Comparison of ENCODE assay signal across 12 mouse cellular contexts in the genomic region with DNA sequence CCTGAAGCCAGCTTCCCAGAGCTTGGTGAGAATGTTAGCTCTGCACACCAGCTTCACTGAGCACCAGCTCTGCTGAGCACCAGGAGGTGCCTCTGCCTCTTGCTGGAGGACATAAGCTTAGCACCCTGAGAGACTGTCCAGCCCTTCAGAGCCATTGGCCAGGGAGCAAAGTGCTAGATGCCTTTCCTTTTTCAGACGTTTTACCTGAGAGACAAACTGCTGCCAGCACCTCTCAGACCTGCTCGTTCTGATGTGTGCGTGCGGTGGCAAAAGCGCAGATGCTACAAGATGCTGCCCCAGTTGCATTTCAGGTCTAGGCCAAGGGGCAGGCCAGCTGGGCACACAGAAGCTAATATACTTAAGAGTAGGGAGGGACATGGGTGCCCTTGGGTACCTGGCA. TPM values are rescaled to one million over a fixed set of nuclear protein-coding genes. Genes with fewer than 3 reads are reported as not detected.
A peak's percentile ranks its signal among the peaks of the same experiment; 100 is the strongest.
DNase-seq lines count a peak whose midpoint lies in the region; ATAC-seq and TF ChIP-seq lines count a peak whose summit lies in the region.
"Had no signal": no experiment of that assay in that cellular context is flagged by ENCODE, and none has a peak within 500 bp of the region (broad histone marks: within the 10 kb centered on the region; RNA-seq: fewer than 3 reads in every experiment).

No protein-coding gene starts in this region.

- H3K27ac ChIP-seq in kidney, embryonic 14.5 days (ENCODE audit: low read depth, low read length), result peak overlapping the region; percentile 59
- H3K27ac ChIP-seq in kidney, adult 2 months (ENCODE audit: insufficient read depth, low read depth, low read length), result no peak overlapping the region
- 0 out of 2 replicates have a peak overlapping the region, but pooled peaks have one; percentile 14 for H3K27ac ChIP-seq in cortical plate, adult 2 months (ENCODE audit: insufficient read depth, low read length)
- peak overlapping the region; percentile 63 for H3K27ac ChIP-seq in intestine, embryonic 16.5 days (ENCODE audit: low read length)
- H3K27ac ChIP-seq: liver, embryonic 14.5 days had no signal

- no peaks in the 10 kb centered on the region for H3K9me3 ChIP-seq in kidney, embryonic 14.5 days (ENCODE audit: control insufficient read depth, low read length)
- H3K9me3 ChIP-seq in intestine, embryonic 16.5 days (ENCODE audit: control insufficient read depth, low read length), result no peaks in the 10 kb centered on the region

- peaks cover 17% of the 10 kb centered on the region; the same call in 1 of the 2 replicates for H3K4me1 ChIP-seq in kidney, embryonic 14.5 days (ENCODE audit: control insufficient read depth, insufficient read depth, low read length)
- peaks cover 7% of the 10 kb centered on the region for H3K4me1 ChIP-seq in kidney, adult 2 months (ENCODE audit: control insufficient read depth, insufficient read depth, low read length)
- peaks cover 7% of the 10 kb centered on the region for H3K4me1 ChIP-seq in cortical plate, adult 2 months (ENCODE audit: control insufficient read depth, insufficient read depth, low read length)
- H3K4me1 ChIP-seq in intestine, embryonic 16.5 days (ENCODE audit: control insufficient read depth, insufficient read depth, low read length), result peaks cover 23% of the 10 kb centered on the region

- no peak for ATAC-seq in cerebellum, adult (ENCODE audit: insufficient number of reproducible peaks, low FRiP score, low TSS enrichment)
- no peak for ATAC-seq in kidney, embryonic 14.5 days (ENCODE audit: low FRiP score, low TSS enrichment)
- no peak for ATAC-seq in intestine, embryonic 16.5 days

- peaks cover 48% of the 10 kb centered on the region for H3K36me3 ChIP-seq in kidney, embryonic 14.5 days (ENCODE audit: control insufficient read depth, insufficient read depth, low read length)
- H3K36me3 ChIP-seq in kidney, adult 2 months (ENCODE audit: control insufficient read depth, insufficient read depth, low read length), result no peaks in the 10 kb centered on the region; the same call in 1 of the 2 replicates
- H3K36me3 ChIP-seq in intestine, embryonic 16.5 days (ENCODE audit: control insufficient read depth, insufficient read depth, low read length), result peaks cover 23% of the 10 kb centered on the region

- DNase-seq in cerebellum, postnatal 36 days, result peak; percentile 26 to 43
- DNase-seq in kidney, adult 2 months, result no peak
- DNase-seq in adipocyte (ENCODE audit: low spot score), result no peak
- no peak for DNase-seq in right cerebral cortex, postnatal 14 days
- DNase-seq: B cell, adult 2 months; thymus, postnatal 25 days had no signal

- H3K4me2 ChIP-seq in kidney, embryonic 14.5 days (replicated peaks; ENCODE audit: low read depth, low read length), result no peak overlapping the region
- H3K4me2 ChIP-seq in intestine, embryonic 16.5 days (ENCODE audit: low read depth, low read length), result no peak overlapping the region

- TF ChIP-seq CTCF in kidney, adult 2 months (conservative IDR thresholded peaks at IDR 0.05; ENCODE audit: insufficient read depth, insufficient read length, low read depth, low read length), result no peak
- no peak for TF ChIP-seq CTCF in cortical plate, adult 2 months (IDR thresholded peaks at IDR 0.05; ENCODE audit: extremely low read depth, insufficient read depth, low read length)

- 84% methylated on average over 5 of the region's 5 CpGs for WGBS in kidney, embryonic 14.5 days
- WGBS in kidney, adult 2 months, result 68% methylated on average over 5 of the region's 5 CpGs
- WGBS in intestine, embryonic 16.5 days, result 81% methylated on average over 5 of the region's 5 CpGs

- no peaks in the 10 kb centered on the region for H3K27me3 ChIP-seq in kidney, embryonic 14.5 days (ENCODE audit: control insufficient read depth, insufficient read depth, low read length)
- no peaks in the 10 kb centered on the region for H3K27me3 ChIP-seq in kidney, adult 2 months (replicated peaks; ENCODE audit: control insufficient read depth, insufficient read depth, low read length)
- no peaks in the 10 kb centered on the region for H3K27me3 ChIP-seq in intestine, embryonic 16.5 days (replicated peaks; ENCODE audit: control insufficient read depth, insufficient read depth, low read length)

- no peak overlapping the region for H3K4me3 ChIP-seq in kidney, embryonic 14.5 days (ENCODE audit: low read length)
- no peak overlapping the region for H3K4me3 ChIP-seq in kidney, adult 2 months (ENCODE audit: insufficient read depth, low read depth, low read length)
- no peak overlapping the region for H3K4me3 ChIP-seq in cortical plate, adult 2 months (ENCODE audit: insufficient read depth, low read length)
- H3K4me3 ChIP-seq in intestine, embryonic 16.5 days (ENCODE audit: low read length), result no peak overlapping the region
- H3K4me3 ChIP-seq: myocyte had no signal

- no peak for TF ChIP-seq POLR2A in kidney, adult 2 months (IDR thresholded peaks at IDR 0.05; ENCODE audit: low read depth, low read length)
- no peak for TF ChIP-seq POLR2A in cortical plate, adult 2 months (IDR thresholded peaks at IDR 0.05; ENCODE audit: extremely low read depth, insufficient read depth, low read length)

- no peak overlapping the region for H3K9ac ChIP-seq in kidney, embryonic 14.5 days (ENCODE audit: low read depth, low read length)
- no peak overlapping the region for H3K9ac ChIP-seq in intestine, embryonic 16.5 days (ENCODE audit: low read depth, low read length)
- H3K9ac ChIP-seq: liver, embryonic 14.5 days had no signal

RNA-seq across cellular contexts. Expression of a gene that starts 16.8 kb away (rescaled TPM):
- polyA plus RNA-seq in kidney, embryonic 14.5 days (2014; fragmentation: Nextera tagmentation; extraction: Ambion mirVana), result 79.1 and 98.3 TPM in 2 replicates
- 97.9 and 98.2 TPM in 2 replicates for polyA plus RNA-seq in kidney, adult 2 months (2012; rRNA removed)
- polyA plus RNA-seq in cortical plate, adult 2 months (2012; rRNA removed), result 98.0 and 102 TPM in 2 replicates
- polyA plus RNA-seq in intestine, embryonic 16.5 days (2015; fragmentation: Nextera tagmentation; extraction: Ambion mirVana), result 75.7 and 76.5 TPM in 2 replicates

RNA-seq across cellular contexts. Expression of a gene that starts 17.1 kb away (rescaled TPM):
- polyA plus RNA-seq in kidney, embryonic 14.5 days (2014; fragmentation: Nextera tagmentation; extraction: Ambion mirVana), result 10.8 and 17.4 TPM in 2 replicates
- 26.5 and 31.5 TPM in 2 replicates for polyA plus RNA-seq in kidney, adult 2 months (2012; rRNA removed)
- 62.9 and 63.2 TPM in 2 replicates for polyA plus RNA-seq in cortical plate, adult 2 months (2012; rRNA removed)
- polyA plus RNA-seq in intestine, embryonic 16.5 days (2015; fragmentation: Nextera tagmentation; extraction: Ambion mirVana), result 14.2 and 15.4 TPM in 2 replicates

RNA-seq across cellular contexts. Expression of a gene that starts 54.1 kb away (rescaled TPM):
- 15.3 and 28.6 TPM in 2 replicates for polyA plus RNA-seq in kidney, embryonic 14.5 days (2014; fragmentation: Nextera tagmentation; extraction: Ambion mirVana)
- polyA plus RNA-seq in kidney, adult 2 months (2012; rRNA removed), result 226 and 357 TPM in 2 replicates
- 37.9 and 42.1 TPM in 2 replicates for polyA plus RNA-seq in cortical plate, adult 2 months (2012; rRNA removed)
- 19.0 and 21.4 TPM in 2 replicates for polyA plus RNA-seq in intestine, embryonic 16.5 days (2015; fragmentation: Nextera tagmentation; extraction: Ambion mirVana)

Comparison
In these comparisons a context has a peak if more than half of its experiments do, and no peak if none do; other contexts are left out.
1. DNase-seq: peak in cerebellum, postnatal 36 days (2 of 2); none in kidney, adult 2 months (single experiment), adipocyte (single experiment) and right cerebral cortex, postnatal 14 days (single experiment).